Mouse (Mus musculus) heart, postnatal 0 days (tissue): Measurements from ENCODE around the gene Dnttip1.

Experiments used
- CTCF ChIP-seq: IDR thresholded peaks from 2 replicates; pipeline ENCODE4 v1.5.1; 2016; ENCODE audit warnings: antibody characterized with exemption, control low read depth, low read depth
- EP300 ChIP-seq: IDR thresholded peaks from 2 replicates; pipeline ENCODE4 v1.6.1; 2016; ENCODE audit warnings: antibody characterized with exemption, low read depth

GRCm38 (mm10) chr2:164790451-164790850, 44.7 kb downstream of the Dnttip1 start:
- TF ChIP-seq EP300 (no peak), CTCF (no peak)
